Mouse (Mus musculus) testis, adult 2 months (tissue): ENCODE results near the gene Arpc1b.

Experiments
- CTCF ChIP-seq: fragments of 200-500 bp; IDR thresholded peaks from 2 replicates; pipeline ENCODE4 v1.5.1; 2012; ENCODE audit warnings: low read depth, mild to moderate bottlenecking, inconsistent platforms, low read length, moderate library complexity; ENCODE audit not compliant: control insufficient read depth, insufficient read depth, insufficient replicate concordance
- POLR2A ChIP-seq: fragments of 200-500 bp; IDR thresholded peaks from 2 replicates; pipeline ENCODE4 v1.6.1; 2012; ENCODE audit warnings: low read depth, mild to moderate bottlenecking, inconsistent platforms, low read length, moderate library complexity; ENCODE audit not compliant: control insufficient read depth

DNA sequence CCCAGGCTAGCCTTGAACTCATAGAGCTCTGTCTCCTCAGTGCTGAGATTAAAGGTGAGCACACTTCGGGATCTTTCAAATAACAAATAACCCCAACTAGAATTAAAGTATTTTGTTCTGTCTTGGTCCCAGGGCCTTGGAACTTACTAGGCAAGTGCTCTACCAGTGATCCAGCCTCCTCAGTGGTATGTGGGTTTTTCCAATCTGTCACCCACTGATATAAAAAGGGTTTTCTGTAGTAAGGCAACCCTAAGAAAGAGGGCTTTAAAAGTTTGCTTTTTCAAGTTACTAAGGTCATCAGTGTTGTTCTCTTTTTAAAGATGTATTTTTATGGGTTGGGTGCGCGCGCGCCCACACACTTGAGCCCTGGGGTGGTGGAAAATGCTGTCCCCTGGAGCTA, 1.7 kb downstream of the Arpc1b start:
- TF ChIP-seq CTCF (no peak), POLR2A (no peak)
